20 mouse cellular contexts compared by ENCODE assay signal in the genomic region with DNA sequence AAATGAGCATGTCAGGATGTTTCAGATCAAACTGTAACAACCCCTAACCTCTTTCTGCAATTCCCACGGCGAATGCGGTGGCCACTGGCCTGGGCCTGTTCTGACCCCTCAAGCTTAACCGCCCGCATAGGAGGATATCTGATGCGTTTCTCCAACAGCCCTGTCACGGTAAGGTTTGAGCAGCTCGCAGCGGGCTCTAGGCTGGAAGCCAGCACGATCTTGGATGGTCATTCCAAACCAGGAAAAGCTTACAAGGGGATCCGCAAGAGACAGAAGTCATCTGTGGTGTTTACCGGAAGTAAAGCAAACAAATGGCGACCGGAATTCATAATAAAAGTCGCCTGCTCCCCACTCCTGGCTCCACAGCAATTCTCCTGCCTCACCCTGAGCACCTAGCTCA.
DNase-seq lines count a peak whose midpoint lies in the region; ATAC-seq and TF ChIP-seq lines count a peak whose summit lies in the region.
"Had no signal": no experiment of that assay in that cellular context is flagged by ENCODE, and none has a peak within 500 bp of the region (broad histone marks: within the 10 kb centered on the region; RNA-seq: fewer than 3 reads in every experiment).

No protein-coding gene starts in this region.

- no peaks in the 10 kb centered on the region for H3K27me3 ChIP-seq in lung, embryonic 14.5 days (ENCODE audit: insufficient read depth, low read length)
- no peaks in the 10 kb centered on the region for H3K27me3 ChIP-seq in lung, postnatal 0 days (replicated peaks; ENCODE audit: insufficient read depth, low read length)
- H3K27me3 ChIP-seq: CH12.LX; embryonic facial prominence, embryonic 12.5 days; forebrain, embryonic 13.5 days; forebrain, embryonic 15.5 days; Patski had no signal

- H3K4me3 ChIP-seq in lung, embryonic 14.5 days (ENCODE audit: low read depth, low read length): no peak overlapping the region
- no peak overlapping the region for H3K4me3 ChIP-seq in lung, postnatal 0 days (ENCODE audit: low read depth, low read length)
- H3K4me3 ChIP-seq: embryonic facial prominence, embryonic 10.5 days; embryonic facial prominence, embryonic 12.5 days; forebrain, embryonic 13.5 days; forebrain, embryonic 15.5 days had no signal

- no peak for TF ChIP-seq CTCF in lung, embryonic 14.5 days (IDR thresholded peaks at IDR 0.05; ENCODE audit: low read depth)
- no peak for TF ChIP-seq CTCF in lung, postnatal 0 days (IDR thresholded peaks at IDR 0.05)

- no peak; the same call in 1 of the 2 replicates for ATAC-seq in lung, embryonic 14.5 days (ENCODE audit: insufficient read depth)
- no peak for ATAC-seq in lung, postnatal 0 days
- ATAC-seq: activated CD4-positive, CD25-positive, alpha-beta regulatory T cell, adult 4 months; CD4-positive, CD25-positive, alpha-beta regulatory T cell, adult 4 months; forebrain, embryonic 13.5 days; forebrain, embryonic 15.5 days; forebrain, postnatal 0 days; Patski had no signal

- no peak overlapping the region for H3K4me2 ChIP-seq in lung, embryonic 14.5 days
- H3K4me2 ChIP-seq in lung, postnatal 0 days (replicated peaks; ENCODE audit: low read depth, low read length): no peak overlapping the region
- H3K4me2 ChIP-seq: embryonic facial prominence, embryonic 12.5 days; forebrain, embryonic 13.5 days; forebrain, embryonic 15.5 days had no signal

- no peak overlapping the region for H3K9ac ChIP-seq in lung, embryonic 14.5 days
- H3K9ac ChIP-seq in lung, postnatal 0 days (replicated peaks; ENCODE audit: low read depth): no peak overlapping the region
- H3K9ac ChIP-seq: embryonic facial prominence, embryonic 12.5 days; forebrain, embryonic 13.5 days; forebrain, embryonic 15.5 days; forebrain, postnatal 0 days had no signal

- no peak for TF ChIP-seq EP300 in lung, postnatal 0 days (IDR thresholded peaks at IDR 0.05)

- H3K27ac ChIP-seq in lung, embryonic 14.5 days (ENCODE audit: low read depth): no peak overlapping the region
- no peak overlapping the region for H3K27ac ChIP-seq in lung, postnatal 0 days (ENCODE audit: low read length)
- H3K27ac ChIP-seq: embryonic facial prominence, embryonic 10.5 days; embryonic facial prominence, embryonic 12.5 days; forebrain, embryonic 13.5 days; forebrain, embryonic 15.5 days had no signal

- H3K4me1 ChIP-seq in lung, embryonic 14.5 days (ENCODE audit: insufficient read depth): no peaks in the 10 kb centered on the region
- no peaks in the 10 kb centered on the region for H3K4me1 ChIP-seq in lung, postnatal 0 days (ENCODE audit: insufficient read depth, low read depth, low read length)
- H3K4me1 ChIP-seq: embryonic facial prominence, embryonic 10.5 days; embryonic facial prominence, embryonic 12.5 days; forebrain, embryonic 13.5 days; forebrain, embryonic 15.5 days had no signal

- peak; percentile 42 to 54 for DNase-seq in cerebellum, postnatal 10 days
- DNase-seq in cerebellum, adult 9-10 months: no peak
- peak; percentile 53 to 64 for DNase-seq in cerebellum, postnatal 25 days
- no peak for DNase-seq in cerebellum, adult 11-12 months
- peak; percentile 39 for DNase-seq in lung, embryonic 14.5 days
- DNase-seq in lung, postnatal 0 days (ENCODE audit: low spot score): no peak
- DNase-seq: adrenal gland, adult 8-10 months; adrenal gland, postnatal 14 days; adrenal gland, postnatal 36 days; B cell, adult 2 months; forebrain, postnatal 0 days had no signal

- H3K36me3 ChIP-seq in lung, embryonic 14.5 days (ENCODE audit: insufficient read depth): no peaks in the 10 kb centered on the region
- H3K36me3 ChIP-seq in lung, postnatal 0 days (ENCODE audit: insufficient read depth, low read length): no peaks in the 10 kb centered on the region
- H3K36me3 ChIP-seq: embryonic facial prominence, embryonic 10.5 days; embryonic facial prominence, embryonic 12.5 days; forebrain, embryonic 15.5 days; G1E had no signal

- 76% methylated on average over 15 of the region's 15 CpGs for WGBS in lung, embryonic 14.5 days
- WGBS in lung, postnatal 0 days: 62% methylated on average over 15 of the region's 15 CpGs

- H3K9me3 ChIP-seq in lung, embryonic 14.5 days (ENCODE audit: low read depth, low read length): no peaks in the 10 kb centered on the region
- H3K9me3 ChIP-seq in lung, postnatal 0 days (ENCODE audit: low read length): no peaks in the 10 kb centered on the region
- H3K9me3 ChIP-seq: embryonic facial prominence, embryonic 10.5 days; embryonic facial prominence, embryonic 12.5 days; forebrain, embryonic 15.5 days had no signal

Comparison
In these comparisons a context has a peak if more than half of its experiments do, and no peak if none do; other contexts are left out.
1. DNase-seq: peak in cerebellum, postnatal 10 days (2 of 2), cerebellum, postnatal 25 days (2 of 2) and lung, embryonic 14.5 days (single experiment); none in cerebellum, adult 9-10 months (single experiment), cerebellum, adult 11-12 months (single experiment) and lung, postnatal 0 days (single experiment).